Mouse (Mus musculus) right cerebral cortex, postnatal 4 days (tissue): ENCODE results near the gene Ddx55.

ENCODE experiments used
- DNase-seq: peaks from one replicate; pipeline ENCODE4 v3.0.0-alpha.2; 2022

Gene Ddx55

DNA sequence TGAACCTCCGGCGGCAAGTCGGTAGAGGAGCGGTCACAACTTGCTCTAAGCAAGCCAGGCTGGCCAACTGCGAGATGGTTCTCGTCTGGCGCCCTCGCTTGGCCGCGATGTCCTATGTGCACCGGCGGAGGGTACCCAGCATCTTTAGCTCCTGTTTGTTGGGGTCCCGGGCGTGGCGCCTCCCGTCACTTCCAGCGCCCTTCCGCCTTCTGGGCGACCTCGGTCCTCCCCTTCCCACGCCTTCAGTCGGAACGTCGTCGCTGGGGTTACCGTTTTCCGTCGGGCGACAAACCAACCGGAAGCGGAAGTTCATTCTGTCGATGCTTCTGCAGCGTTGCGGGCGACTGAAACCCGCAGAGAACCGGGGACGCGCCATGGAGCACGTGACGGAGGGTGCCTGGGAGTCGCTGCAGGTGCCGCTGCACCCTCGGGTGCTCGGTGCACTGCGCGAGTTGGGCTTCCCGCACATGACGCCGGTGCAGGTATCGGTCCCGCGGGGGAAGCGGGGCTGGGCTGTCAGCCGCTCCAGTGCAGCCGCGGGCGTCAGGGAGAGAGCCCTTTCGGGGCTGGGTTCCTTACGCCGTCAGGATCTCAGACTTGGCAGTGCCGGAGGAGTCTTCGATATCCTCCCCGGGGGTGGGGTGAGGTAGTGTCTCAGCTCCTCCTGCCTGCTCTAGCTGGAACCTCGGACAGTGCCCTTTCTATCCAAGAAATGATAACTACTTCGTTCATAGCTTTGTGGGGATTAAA is at the start of gene Ddx55:
Gene Ddx55 (plus strand): TSS at position 307 of the 750 bp plus-strand sequence.
- peak; percentile 87 for DNase-seq

DNA sequence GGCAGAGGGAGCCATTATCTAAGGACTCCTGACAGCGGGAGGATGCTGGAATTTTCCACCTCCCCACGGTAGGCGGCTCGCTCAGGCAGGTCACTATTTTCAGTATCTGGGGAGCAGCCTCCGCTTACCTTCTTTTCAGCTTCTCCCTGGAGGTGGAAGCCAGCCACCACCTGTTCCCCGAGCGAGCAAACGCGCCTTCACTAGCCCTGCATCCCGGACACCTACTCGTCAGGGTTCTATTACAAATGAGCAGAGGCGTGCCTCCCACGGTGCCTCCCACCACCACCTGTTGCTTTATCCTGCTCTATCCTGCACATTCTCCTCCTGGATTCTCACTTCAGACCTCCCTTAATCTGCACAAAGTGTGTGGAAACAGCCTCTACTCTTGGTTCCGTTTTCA is 48.9 kb upstream of the Ddx55 start:
- no peak for DNase-seq

DNA sequence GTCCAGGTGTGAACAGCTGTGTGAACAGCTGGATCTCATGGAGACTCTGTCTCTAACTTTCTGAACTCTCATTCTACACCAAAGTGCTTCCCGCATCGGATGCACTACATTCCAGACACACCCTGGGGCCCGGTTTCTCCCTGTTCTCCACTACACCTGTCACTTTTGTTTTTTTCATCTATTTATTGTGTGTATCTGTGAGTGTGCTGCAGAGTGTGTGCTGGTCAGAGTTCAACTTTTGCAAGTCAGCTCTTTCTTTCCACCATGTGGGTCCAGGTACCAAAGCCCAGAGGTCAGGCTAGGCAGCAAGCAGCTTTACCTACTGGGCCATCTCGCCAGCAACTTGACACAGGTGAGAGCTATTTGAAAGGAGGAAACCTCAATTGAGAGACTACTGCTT is 47.4 kb upstream of the Ddx55 start:
- no peak for DNase-seq

DNA sequence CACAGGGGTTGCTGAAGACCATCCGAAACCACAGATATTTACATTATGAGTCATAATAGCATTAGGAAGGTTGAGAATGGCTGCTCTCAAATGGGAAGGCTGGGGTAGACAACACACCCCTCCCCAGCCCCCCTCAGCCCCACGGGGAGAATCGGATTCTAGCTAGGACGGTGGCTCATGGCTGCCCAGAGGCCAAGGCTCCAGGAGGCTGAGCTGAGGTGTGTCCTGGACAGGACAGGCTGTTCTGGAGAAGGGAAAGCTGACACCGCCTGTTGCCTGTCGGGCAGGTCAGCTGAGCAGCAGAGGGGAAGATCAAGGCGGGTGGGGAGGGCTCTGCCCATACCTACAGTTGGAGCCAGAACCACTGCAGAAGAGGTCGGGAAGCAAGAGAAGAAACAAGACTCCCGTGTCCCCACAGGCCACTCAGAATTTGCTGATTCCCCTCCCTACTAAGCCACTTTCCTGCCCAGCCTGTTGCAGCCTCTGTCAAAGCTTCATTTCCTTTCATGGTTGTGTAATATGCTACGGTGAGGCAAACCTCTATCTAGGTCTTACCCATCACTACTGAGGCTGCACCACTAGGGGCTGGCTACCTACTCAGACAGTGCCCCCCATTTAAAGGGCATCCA is 45.8 kb upstream of the Ddx55 start:
- DNase-seq, result no peak

DNA sequence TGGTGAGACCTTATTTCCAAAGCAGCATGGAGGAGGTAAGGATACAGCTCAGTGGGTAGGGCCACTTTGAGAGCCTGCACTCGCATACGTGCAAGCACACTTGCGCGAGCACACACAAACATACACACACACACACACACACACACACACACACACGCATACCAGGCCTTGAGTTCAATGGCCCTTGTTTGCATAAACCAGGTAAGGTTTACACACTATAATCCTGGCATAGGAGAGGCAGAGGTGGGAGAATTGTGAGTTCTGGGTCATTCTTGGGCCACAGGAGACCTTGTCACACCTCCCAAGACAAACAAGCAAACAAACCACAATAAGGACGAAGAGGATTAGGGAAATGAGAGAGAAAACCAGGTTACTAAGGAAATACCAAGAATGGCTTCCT is 43.5 kb upstream of the Ddx55 start:
- DNase-seq, result no peak

DNA sequence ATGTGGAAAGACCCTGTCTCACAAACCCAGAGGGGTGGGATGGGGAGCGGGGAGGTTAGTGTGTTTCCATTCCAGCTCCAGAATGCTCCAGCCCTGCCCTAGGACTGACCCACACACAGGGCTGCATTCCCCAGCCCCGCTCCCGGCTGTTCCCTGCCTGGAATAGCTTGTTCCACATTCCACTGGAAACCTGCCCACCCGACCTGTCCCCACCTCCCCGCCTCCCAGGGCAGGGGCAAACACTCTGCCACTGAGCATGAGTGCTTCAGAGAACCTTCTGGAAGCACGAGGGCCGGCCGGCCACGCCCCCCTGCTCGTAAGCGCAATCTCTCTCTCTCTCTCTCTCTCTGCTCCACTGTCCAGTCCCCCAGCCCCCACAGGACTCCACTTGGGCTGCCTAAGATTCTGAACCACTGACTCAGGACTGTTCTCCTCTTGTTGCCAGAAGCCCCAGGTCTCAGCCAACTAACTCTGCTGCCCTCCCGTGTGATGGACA is 42.9 kb upstream of the Ddx55 start:
- DNase-seq, result no peak

DNA sequence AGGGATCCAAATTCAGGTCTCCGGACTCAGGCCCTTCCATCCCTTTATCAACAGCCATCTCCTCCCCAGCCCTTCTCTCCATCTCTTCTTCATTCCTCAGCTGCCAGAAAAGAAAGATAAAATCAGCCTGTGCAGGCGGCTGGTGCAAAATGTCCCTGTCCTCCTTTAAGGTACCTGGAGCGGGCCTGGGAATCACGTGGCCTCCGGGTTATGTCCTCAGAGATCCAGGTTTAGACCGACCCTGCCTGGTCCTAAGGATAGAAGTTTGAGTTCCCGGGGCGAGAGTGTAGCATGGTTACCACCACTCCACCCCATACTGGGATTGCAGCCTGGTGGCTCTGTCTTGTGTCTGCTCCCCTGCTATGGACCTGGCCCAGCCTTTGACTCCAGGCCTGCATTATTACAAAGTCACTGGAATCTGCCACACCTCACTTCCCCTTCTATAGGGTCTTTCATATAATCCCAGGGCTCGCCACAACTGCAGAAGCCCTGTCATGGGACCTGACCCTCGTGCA is 42.1 kb upstream of the Ddx55 start:
- DNase-seq, result no peak

DNA sequence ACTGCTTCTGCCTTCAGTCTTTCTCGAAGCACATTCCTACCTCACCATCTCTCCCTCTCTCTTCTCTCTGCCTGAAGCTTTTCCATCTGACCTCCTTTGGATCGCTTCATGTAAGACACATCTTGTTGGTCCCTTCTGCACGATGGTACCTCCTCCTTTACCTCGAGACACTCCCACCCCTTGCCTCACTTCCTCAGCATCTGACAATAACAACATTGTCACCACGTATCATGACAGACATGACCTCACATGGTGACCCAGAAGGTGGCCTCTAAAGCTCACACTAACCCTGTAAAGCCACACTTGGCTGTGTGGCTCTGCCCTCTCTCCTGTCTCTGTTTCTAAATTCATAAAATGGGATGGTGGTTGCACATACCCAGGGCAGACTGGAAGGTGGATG is 36.9 kb upstream of the Ddx55 start:
- no peak for DNase-seq

DNA sequence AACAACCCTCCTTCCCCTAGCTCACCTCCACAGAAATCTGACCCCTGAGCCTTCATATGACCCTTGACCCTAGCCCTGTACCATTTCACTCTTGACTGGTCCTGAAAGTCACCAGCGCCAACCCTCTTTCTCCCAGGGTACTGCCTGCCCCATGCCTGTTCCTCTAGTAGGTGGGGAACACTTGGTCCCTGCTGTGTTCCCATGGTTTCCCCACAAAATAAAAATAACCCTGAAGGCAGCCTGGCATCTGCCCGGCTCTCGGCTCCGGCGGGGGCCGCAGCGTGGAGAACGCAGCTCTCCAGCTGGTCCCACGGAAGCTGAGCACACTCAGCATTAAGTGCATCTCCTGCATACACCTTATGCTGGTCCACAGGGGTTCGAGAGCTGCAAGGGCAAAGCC is 34.0 kb upstream of the Ddx55 start:
- DNase-seq, result peak; percentile 43

DNA sequence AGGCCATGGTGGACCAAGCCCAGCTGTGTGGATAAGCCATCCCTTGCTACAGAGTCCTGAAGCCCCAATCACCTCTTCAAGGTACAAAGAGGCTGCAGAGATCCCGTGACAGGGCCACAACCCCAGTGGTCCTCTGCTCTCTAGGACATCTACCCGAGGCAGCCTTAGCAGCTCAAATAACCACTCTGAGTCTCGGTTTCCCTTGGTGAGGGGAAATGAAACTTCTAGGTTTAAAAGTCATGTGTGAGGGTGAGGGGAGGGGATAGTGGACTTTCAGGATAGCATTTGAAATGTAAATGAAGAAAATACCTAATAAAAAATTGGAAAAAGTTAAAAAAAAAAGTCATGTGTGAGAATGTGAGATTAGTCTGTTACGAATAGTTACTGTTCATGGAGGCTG is 31.1 kb upstream of the Ddx55 start:
- no peak for DNase-seq

DNA sequence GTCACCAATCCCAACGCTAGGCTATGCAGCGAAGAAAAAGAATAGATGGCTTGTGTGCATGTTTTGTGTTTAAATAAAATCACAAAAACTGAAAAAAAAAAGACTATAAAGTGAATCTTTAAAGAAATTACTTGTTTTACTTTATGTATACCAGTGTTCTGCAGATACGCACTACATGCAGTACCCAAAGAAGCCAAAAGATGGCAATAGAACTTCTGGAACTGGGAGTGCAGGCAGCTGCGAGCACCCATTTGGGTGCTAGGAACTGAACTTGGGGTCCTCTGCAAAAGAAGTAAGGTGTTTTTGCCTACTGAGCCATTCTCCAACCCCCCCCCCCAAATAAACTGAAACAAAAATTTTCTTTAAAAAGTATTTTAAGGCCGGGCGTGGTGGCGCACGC is 29.6 kb upstream of the Ddx55 start:
- DNase-seq, result no peak

DNA sequence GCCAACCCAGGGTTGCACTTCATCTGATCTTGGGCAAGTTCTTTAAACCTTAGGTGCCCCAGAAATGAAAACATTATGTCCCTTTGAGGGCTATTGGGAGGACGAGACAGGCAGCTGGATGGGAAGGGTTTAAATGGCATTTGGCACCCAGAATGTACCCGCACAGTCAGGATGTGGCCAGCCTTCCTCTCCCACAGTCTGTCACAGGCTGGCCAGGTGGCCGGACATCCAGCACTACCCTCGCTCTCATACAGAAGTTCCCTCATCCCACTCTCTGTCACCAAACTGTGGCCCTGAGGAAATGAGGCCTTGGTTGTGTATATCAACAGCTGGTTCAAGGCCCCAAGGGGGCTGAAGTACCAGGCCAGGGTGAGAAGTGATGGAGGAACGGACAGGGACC is 27.7 kb upstream of the Ddx55 start:
- DNase-seq, result no peak

DNA sequence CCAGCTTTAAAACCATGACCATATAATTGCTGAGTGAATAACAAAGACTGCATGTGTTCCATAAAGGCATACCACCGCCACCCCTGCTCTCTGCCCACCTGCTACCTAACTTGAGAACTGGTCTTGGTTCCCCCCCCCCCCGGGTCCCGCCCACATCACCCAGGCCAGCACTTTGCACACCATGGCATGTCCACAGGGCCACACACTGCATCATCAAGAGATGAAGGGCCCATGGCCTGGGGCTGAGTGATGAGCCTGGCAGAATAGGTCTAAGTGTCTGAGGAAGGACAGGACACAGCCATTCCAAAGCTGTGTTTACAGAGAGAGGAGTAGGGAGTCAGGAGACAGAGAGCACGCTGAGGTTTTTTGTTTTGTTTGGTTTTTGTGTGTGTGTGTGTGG is 24.3 kb upstream of the Ddx55 start:
- DNase-seq, result no peak

DNA sequence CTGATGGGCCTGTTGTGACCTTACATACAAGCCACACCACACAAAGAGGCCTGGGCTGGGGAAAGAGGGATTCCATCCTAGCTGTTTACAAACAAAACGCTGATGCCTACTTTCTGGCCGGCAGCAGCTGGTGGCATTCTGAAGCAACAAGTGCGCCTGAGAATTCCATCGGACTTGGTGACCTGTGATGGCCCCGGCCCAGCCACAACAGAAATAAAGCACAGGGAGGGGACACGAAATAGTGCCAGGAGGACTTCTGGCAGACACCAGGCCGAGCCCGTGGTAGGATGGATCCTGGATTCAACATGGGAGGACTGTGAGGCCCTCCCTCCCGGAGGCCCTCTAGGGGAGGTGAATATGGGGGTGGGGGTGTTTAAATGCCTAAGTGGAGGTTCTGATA is 23.9 kb upstream of the Ddx55 start:
- no peak for DNase-seq

DNA sequence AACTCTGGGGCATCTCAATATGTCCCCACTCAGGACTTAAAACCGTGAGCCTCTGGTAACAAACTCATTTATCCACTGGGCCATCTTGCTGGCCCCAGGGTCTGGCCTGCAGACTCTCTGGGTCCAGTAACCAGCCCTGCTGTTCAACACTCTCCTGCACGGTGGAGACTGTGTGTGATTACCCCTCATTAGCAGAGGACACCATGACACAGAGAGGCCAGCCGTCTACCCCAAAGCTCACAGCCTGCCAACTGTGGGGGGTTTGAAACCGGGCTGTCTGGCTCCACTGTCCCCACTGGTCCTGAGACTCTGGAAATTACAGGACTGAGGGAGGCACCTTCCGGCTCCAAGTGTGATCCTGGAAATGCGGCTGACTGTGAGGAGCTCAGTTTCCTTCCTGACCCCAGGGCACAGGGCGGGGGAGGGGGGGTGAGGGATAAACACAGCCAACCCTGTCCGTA is 23.4 kb upstream of the Ddx55 start:
- no peak for DNase-seq

DNA sequence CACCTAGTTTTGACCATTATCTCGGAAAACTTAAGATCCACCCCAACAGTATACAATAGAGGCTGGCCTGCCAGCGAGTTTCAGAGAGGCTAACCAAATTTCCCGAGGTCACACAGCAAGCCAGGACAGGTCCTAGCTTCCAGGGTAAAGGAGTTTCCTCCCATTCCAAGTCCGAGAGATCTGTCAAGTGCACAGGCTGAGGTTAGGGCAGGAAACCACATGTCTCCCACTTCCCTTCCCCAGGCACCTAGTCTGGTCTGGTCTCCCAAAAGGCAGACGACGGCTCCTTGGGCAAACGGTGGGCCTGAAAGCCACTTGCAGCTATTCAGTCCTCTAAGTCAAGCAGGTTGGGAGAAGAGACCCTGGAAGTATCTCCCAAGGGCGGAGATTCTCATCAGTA is 23.0 kb upstream of the Ddx55 start:
- DNase-seq, result no peak

DNA sequence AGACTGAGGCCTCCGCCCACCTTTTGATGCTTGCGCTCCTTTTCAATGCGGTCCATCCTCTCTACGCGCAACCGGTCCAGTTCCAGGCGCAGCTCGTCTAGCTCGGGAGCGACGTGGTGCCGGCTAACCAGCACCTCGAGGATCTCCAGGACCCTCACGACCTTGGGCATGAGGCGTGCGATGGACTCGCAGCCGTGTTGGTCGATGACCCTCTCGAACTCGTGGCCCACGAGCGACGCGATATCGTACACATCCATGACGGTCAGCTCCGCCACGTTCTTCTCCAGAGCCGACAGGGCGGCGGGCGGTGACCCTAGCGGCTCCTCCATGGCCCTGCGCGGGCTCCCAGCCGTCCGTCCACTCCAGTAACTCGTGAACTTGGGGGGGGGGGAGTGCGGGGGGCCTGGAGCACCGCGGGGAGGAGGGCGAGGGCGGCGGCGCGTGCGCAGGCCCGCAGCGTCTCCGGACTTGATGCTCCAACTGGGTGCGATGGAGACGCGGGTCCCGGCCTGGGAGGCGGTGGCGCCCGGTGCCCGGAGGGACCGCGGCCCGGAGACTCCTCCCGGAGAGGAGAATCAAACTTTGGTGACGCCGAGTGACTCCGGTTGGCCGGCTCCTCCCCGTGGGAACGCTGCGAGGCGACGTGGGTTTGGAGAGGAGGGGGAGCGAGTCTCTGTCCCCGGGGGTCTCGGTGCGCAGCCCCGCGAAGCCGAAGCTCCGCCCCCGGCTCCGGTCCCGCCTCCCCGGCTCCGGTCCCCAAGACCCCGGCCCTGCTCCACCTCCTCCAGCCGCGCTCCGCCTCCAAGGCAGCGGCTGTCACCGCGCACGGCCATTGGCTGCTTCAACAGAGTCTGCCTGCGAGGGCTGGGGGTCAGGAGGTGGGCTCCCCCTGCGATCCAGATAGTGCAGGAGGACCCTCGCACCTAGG is 21.7 kb upstream of the Ddx55 start, which contains the start of gene Rilpl1:
Gene Rilpl1 (minus strand): TSS at position 737 of the 928 bp plus-strand sequence.
- DNase-seq, result peak; percentile 79

DNA sequence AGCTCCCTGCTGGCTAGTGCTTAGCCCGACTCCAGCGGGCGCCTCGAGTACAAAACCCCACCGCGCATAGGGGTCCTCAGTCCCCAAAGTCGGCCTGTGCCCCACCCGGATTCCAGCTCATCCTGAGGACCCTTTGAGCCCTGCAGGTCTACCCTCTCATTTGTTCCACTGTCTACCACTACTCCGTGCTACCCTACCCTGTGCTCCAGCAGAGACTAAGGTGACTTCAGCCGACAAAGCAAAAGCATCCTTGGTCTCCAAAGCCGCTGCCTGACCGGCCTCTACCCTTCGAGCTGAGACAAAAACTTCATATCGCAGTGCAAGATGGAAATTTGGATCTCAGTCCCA is 21.1 kb upstream of the Ddx55 start:
- DNase-seq, result no peak

DNA sequence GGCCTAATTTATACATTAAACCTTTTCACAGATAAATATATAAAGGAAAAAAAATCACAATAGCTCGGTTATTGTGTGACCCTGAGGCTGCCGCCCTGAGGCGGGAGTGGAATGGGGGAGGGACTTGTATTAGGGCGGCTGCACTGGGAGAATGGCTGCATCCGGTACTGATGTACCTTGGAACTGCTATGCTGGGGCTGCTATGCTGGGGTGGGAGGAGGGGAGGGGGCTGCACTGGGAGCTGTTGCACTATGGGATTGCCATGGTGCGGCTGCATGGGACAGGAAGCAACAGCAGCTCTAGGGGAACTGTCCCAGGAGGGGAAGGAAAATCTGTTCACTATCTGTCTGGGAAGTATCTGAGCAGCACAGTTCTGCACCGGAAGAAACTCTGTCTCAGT is 20.2 kb upstream of the Ddx55 start:
- DNase-seq, result no peak

DNA sequence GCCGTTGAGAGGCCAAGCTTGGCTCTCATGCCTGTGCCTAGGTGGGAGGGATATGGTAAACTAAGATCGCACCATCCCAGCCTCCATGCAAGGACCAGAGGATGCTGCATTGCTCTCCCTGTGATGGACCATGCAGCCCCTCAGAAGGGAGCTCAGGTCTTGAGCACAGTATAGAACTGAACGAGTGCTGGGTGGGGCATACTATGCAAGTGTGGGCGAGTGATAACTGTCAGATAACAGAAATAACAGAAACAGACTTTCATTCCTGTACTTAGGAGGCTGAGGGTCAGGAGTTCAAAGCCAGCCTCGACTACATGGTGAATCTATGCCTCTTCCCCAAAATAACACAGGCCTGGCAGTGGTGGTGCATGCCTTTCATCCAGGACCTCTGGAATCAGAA is 17.6 kb upstream of the Ddx55 start:
- DNase-seq, result no peak

DNA sequence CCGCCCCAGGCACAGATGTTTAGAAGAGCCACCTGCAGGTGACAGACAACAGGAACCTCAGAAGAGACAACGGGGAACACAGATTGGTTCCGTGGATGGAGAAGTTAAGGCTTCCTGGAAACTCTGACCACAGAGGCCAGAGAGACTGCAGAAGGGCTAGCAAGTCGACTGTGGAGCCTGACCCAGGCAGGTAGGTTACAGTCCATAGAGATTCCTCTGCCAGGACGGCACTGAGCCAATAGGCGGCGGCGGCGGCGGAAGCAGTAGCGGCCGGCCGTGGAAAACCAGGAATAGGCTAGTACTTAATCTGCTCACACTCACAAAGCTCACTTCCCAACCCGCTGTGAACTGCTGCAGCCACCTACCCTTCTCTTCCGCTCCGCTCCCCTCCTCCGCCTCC is 15.9 kb upstream of the Ddx55 start:
- DNase-seq, result no peak

DNA sequence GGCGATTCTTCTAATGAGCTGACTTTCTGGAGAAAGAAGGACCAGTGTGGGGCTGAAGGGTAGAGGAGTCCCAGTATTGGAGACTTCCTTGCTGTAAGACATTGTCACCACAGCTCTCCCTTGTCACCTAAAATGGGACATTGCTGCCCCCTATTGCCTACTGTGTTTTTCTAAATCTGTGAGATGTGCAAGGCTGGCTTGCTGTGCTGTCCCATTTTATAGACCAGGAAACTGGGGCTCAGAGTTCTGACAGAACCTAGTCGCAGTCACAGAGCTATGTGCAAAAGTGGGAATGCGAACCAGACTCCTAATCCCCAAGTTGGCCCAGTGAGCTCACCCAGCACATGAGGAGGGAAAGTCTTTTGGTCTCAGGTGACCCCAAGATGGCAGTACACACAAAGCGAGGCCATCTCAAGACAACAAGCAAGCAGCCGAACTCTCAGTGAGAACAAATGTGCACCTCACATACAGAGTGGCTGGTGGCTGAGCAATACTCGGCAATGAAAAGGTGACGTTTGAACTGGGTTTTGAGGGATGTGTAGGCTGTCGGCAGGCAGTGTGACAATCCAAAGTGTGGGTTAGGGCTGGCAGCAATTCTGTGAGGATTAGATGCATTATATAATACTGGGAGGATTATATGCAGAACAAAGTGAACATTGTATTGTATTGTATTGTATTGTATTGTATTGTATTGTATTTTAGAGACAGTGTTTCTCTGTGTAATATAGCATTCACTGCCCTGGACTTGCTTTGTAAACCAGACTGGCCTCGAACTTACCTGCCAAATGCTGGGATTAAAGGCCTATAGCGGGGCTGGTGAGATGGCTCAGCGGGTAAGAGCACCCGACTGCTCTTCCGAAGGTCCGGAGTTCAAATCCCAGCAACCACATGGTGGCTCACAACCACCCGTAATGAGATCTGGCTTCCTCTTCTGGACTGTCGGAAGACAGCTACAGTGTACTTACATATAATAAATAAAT is 13.6 kb upstream of the Ddx55 start:
- no peak for DNase-seq
